Mouse (Mus musculus): ENCODE results near the gene Dock3. TPM values are rescaled to one million over a fixed set of nuclear protein-coding genes. Genes with fewer than 3 reads are reported as not detected.
"Not testable (repeated sequence)": the region's sequence is repeated elsewhere in the genome, so short reads cannot be mapped to it uniquely, and the experiment has no call there.

Gene Dock3
- total RNA-seq, 2 experiments from 2014 or later = 2.7 to 3.5 TPM

DNA sequence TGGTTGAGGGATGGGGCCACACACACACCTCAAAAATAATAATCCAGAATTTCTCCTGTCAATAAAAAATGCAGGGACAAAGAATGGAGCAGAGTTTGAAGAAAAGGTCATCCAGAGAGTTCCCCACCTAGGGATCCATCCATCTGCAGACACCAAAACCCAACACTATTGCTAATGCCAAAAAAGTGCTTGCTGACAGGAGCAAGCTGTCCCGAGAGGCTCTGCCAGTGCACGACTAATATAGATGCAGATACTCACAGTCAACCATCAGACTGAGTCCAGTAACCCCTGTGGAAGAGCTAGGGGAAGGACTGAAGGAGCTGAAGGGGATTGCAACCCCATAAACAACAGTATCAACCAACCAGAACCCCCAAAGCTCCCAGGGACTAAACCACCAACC is 119.7 kb downstream of the Dock3 start:
- intact Hi-C loops (cut with DNase I) = no loop called here

DNA sequence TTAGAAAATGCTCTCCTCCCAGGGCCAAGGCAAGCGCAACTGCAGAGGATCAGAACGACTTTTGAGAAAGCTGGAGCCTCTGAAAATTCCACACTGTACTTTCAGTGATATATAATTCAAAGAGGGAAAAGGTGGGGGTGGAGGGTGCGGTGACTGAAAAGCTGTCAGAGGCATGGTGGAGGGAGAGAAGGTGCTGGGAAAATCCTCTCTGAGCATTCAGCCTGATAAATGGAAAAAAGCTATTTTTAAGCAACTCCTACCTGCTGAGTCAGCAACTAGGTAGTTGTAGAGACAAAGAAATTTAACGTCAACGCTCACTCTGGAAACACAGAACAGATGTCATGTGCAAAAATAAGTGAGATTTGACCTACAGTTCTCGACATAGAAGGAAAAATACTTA is 132.2 kb downstream of the Dock3 start:
- intact Hi-C loops (cut with DNase I) = no loop called here
- no peak for DNase-seq (ENCODE audit: low spot score)

More for the DNA sequence above, 119.7 kb downstream of the Dock3 start:
- DNase-seq (ENCODE audit: low spot score) = no peak

DNA sequence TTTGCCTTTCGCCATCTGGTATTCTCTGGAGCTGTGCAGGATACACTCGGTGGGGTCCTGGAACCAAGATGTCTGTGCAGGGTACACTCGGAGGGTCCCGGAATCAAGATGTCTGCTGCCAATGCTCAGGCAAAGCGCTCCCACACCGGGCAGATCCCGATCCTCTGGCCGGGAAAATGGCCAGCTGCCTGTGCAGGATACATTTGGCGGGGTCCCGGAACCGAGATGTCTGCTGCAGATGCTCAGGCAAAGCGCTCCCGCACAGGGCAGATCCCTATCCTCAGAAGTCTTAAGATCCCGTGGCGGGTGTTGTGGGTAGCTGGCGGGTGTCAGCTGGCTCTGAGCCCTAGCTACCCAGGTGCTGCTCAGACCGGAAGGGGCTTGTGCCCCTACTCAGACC is 142.3 kb downstream of the Dock3 start:
- intact Hi-C loops (cut with DNase I) = not testable (repeated sequence)

GRCm38 (mm10) chr9:107087531-107087930 is 144.2 kb downstream of the Dock3 start:
- intact Hi-C loops (cut with DNase I) = no loop called here
- no peak for DNase-seq (ENCODE audit: low spot score)

More for the DNA sequence above, 142.3 kb downstream of the Dock3 start:
- not testable (repeated sequence) for DNase-seq (ENCODE audit: low spot score)

- DNase-seq (ENCODE audit: low spot score) = no peak
- intact Hi-C loops (cut with DNase I) = no loop called here
Observed at GRCm38 (mm10) chr9:107037947-107038346, 193.8 kb downstream of the Dock3 start.

GRCm38 (mm10) chr9:107027586-107027985 is 204.1 kb downstream of the Dock3 start:
- intact Hi-C loops (cut with DNase I) = no loop called here
- no peak for DNase-seq (ENCODE audit: low spot score)

DNA sequence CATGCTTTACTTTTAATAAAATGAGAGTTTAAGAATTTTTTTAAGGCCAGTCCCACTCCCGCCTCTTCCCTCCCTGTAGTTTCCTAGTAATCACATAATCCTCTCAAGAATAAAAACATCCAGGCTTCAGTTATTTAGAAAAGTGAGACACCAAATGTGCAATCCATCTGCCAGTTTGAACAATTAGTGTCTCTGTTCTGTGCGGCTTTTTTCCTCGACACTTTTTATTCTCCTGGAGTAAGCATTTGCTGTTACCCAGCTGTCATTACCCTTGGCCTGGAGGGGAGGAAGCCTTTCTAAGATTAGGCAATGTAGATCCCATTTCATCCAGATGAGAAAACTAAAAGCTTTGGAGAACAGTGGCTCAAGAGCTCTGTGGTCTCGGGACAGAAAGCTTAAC is 221.9 kb downstream of the Dock3 start:
- intact Hi-C loops (cut with DNase I) = no loop called here
- no peak for DNase-seq (ENCODE audit: low spot score)

GRCm38 (mm10) chr9:107003187-107003586 is 228.5 kb downstream of the Dock3 start:
- DNase-seq (ENCODE audit: low spot score) = no peak
- intact Hi-C loops (cut with DNase I) = no loop called here

- DNase-seq (ENCODE audit: low spot score) = no peak
- intact Hi-C loops (cut with DNase I) = no loop called here
Observed at GRCm38 (mm10) chr9:106970742-106971141, 261.0 kb downstream of the Dock3 start.

- no peak for DNase-seq (ENCODE audit: low spot score)
- intact Hi-C loops (cut with DNase I) = no loop called here
Observed at GRCm38 (mm10) chr9:106958452-106958851, 273.3 kb downstream of the Dock3 start.

- intact Hi-C loops (cut with DNase I) = no loop called here
- DNase-seq (ENCODE audit: low spot score) = no peak
Observed at GRCm38 (mm10) chr9:106955486-106955885, 276.2 kb downstream of the Dock3 start.

DNA sequence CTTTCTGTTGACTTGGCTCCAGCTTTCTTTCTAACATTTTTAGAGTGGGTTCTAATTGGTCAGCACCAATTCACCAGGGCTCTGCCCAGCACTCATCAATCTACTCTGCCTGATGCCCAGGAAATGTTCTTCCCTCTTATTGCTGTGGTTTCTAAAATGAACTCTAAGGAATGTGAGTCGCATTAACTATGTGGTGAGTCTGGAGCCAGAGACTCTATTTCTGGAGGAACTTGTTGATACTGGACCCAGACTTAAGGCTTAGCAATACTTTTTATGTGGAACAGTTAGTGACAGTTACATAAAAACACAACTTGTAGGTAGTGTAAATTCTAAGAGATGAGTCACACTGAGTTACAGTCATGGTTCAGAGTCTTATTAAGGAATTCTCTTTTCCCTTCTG is 296.7 kb downstream of the Dock3 start:
- DNase-seq (ENCODE audit: low spot score) = no peak
- intact Hi-C loops (cut with DNase I) = no loop called here

DNA sequence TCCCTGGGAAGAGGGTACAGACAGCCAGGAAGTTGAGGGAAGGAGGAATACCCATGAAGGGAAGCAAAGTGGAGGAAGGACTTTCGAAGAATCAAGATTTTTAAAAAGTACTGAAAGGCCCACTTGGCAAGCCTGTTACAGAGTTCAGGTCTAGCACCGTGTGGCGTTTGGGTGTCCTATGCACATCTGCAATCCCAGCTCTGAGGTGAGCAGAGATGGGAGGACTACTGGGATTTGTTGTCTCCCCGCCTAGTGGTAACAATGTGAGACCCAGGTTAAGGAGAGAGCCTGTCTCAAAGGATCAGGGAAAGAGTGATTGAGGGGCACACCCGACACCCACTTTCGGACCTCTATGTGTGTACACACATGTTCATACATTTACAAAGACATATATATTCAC is 316.8 kb downstream of the Dock3 start:
- intact Hi-C loops (cut with DNase I) = no loop called here
- no peak for DNase-seq (ENCODE audit: low spot score)

DNA sequence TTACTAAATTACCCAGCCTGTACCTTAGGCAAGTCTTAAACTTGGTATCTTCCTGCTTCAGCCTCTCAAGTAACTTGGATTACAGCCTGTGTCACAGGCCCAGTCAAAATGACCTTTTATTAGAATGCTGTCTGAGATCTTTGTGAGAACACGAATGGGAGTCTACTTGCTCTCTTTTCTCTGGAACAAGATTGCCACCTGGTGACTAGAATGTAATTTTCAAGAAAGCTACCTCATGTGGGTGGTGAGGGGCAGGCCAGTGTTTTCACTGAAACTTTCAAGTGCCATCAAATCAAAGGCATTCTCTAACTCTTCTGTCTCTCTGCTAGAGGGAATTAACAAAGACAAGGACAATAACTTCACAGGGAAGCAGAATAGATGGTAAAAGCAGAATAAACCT is 317.9 kb downstream of the Dock3 start:
- intact Hi-C loops (cut with DNase I) = no loop called here
- no peak for DNase-seq (ENCODE audit: low spot score)

- no peak for DNase-seq (ENCODE audit: low spot score)
- intact Hi-C loops (cut with DNase I) = no loop called here
Observed at GRCm38 (mm10) chr9:106911624-106912023, 320.1 kb downstream of the Dock3 start.

DNA sequence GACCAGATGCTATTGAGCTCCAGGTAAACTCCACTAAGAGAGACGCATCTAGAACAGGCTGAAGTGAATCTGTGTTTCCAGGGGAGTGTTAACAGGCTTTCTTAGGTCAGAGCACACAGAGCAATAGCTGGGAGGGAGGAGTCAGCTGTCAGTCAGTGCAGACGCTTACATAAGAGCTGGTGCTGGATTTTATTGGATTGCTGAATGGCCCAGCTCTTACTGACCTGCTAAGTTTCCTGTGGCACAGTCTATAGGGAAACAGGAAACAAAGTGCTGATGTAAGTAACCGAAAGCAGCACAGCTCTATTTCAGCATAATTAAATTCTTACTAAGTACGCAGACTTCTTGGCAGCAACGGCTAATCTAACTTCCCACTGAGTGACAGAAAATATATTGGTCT is 323.0 kb downstream of the Dock3 start:
- DNase-seq (ENCODE audit: low spot score) = no peak
- intact Hi-C loops (cut with DNase I) = loop anchor here (10.0 kb wide), 1 partner anchor 256 kb away; no protein-coding TSS in a partner anchor

- intact Hi-C loops (cut with DNase I) = loop anchor here (10.0 kb wide), 1 partner anchor 257 kb away; no protein-coding TSS in a partner anchor
- no peak for DNase-seq (ENCODE audit: low spot score)
Observed at GRCm38 (mm10) chr9:106908174-106908573, 323.5 kb downstream of the Dock3 start.

DNA sequence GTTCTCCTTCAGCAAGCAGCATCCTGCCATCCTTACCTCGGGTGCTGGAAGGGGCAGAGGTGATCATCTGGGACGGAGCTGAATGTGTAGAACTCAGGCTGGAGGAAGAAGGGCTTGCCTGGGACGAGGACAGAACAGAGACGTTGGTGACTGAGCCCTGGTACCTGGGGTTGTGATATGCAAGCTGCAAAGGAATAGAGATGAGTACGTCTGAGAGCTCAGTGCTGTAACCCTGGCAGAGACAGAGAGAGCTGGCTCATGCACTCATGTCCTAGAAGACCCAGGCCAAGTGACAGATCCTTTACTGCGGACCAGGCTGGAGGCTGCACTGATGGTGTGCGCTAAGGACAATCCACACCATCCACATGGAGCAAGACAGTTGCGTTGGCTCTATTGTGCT is 325.1 kb downstream of the Dock3 start:
- DNase-seq (ENCODE audit: low spot score) = no peak
- intact Hi-C loops (cut with DNase I) = loop anchor here (10.0 kb wide), 1 partner anchor 258 kb away; no protein-coding TSS in a partner anchor

DNA sequence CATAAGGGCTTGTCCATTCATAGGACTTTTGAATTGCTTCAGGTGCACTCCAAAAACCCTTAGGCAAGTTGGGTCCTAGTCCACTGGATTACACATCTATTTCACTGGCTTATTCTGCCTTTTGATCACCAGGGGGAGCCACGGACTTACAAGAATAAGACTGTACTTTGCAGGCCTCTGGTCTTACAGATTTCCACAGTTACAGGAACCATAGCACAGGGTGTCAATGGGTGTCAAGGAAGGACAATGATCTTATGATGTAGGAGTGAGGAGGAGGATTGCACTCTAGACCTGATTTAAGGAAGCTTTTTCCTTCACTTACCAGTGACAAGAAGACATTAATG is 327.9 kb downstream of the Dock3 start:
- DNase-seq (ENCODE audit: low spot score) = no peak
- intact Hi-C loops (cut with DNase I) = loop anchor here (1.0 to 10.0 kb wide), 2 partner anchors 261 to 388 kb away; no protein-coding TSS in a partner anchor

GRCm38 (mm10) chr9:106903099-106903790 is 328.5 kb downstream of the Dock3 start:
- no peak for DNase-seq (ENCODE audit: low spot score)
- intact Hi-C loops (cut with DNase I) = loop anchor here (1.0 to 10.0 kb wide), 2 partner anchors 262 to 388 kb away; no protein-coding TSS in a partner anchor

DNA sequence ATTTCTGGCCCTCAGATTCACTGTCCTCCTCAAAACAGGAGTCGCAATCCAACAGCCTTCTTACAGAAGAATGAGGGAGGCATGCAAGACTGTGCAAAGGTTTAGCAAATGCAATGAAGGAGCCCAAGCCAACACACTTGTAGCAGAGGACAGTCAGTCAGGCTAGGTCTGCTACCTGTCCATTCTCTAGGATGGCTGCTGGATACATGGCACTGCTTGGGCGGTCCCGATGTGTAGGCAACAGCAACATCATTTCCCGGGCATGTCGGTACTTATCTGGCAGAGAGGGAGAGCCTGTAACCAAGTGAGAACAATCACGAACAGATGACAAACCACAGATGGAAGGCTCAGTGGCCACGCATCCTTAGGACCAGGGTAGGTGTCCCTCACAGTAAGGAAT is 330.1 kb downstream of the Dock3 start:
- DNase-seq (ENCODE audit: low spot score) = no peak
- intact Hi-C loops (cut with DNase I) = loop anchor here (10.0 kb wide), 1 partner anchor 263 kb away; no protein-coding TSS in a partner anchor

- DNase-seq (ENCODE audit: low spot score) = no peak
- intact Hi-C loops (cut with DNase I) = no loop called here
Observed at GRCm38 (mm10) chr9:106898901-106899300, 332.8 kb downstream of the Dock3 start.
